Mouse (Mus musculus) large intestine, adult 2 months (tissue): ENCODE data around the gene Aff3. TPM values are rescaled to one million over a fixed set of nuclear protein-coding genes. Genes with fewer than 3 reads are reported as not detected.

Experiments
- DNase-seq: peaks from one replicate; pipeline ENCODE4 v3.0.0-alpha.2; 2012; ENCODE audit warnings: low read depth, low spot score
- WGBS: fragments of 180-500 bp; shearing (Covaris S2); methylation state at CpG from one replicate; pipeline ENCODE4 v1.1.7; 2018; 5-methylcytosine and 5-hydroxymethylcytosine counted together
- polyA plus RNA-seq: library from polyadenylated mRNA; depleted of rRNA; stranded (reverse); fragments of >200 nt; gene quantifications from 2 replicates; pipeline ENCODE4 v1.2.3, GENCODE M21; 2012; rRNA removed

Aff3 gene
- 1.4 and 2.2 TPM in 2 replicates for polyA plus RNA-seq

- no peak for DNase-seq
- WGBS = 80% methylated on average over 13 of the region's 13 CpGs
These were observed at the start of gene Aff3 for GRCm38 (mm10) chr1:38664777-38665176. Gene Aff3, minus strand, starts transcription at chr1:38664955.

DNA sequence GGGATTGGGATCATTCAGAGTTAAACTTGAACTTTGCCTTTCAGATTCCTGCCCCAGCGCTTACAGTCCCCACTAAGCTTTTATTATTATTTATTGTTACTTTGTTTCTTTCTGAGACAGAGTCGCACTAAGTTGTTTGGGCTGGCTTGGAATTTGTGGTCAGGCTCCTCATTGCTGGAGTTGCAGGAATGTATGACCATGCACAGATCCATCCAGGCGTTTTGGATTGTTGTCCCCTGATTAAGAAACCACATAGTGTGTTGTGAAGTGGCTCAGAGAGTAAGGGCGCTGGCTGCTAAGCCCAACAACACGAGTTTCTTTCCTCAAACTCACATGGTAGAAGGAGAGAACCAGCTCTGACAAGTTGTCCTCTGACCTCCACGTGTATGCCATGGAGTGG lies 35.9 kb upstream of the Aff3 start:
- no peak for DNase-seq
- WGBS = 37% methylated on average over 6 of the region's 6 CpGs

DNA sequence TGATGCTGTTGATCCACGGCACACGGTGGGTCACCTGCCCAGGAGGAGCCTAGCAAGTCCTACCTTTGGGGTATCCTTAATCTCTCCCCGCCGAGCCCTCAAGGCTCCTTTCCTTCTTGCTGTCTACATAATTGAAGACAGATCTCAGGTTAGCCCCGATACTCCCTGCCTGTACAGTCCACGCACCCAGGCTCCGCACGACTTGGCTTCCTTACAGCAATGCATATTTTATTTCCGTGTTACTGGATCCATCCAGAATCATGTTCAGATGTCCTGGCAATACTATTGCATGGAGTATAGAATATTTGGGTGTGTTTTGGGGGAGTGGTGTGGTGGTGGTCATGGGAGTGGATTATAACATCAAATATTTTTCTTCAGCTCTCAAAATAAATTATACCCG lies 34.5 kb upstream of the Aff3 start:
- 91% methylated on average over 10 of the region's 10 CpGs for WGBS
- DNase-seq = no peak

- DNase-seq = no peak
- 48% methylated on average over 15 of the region's 15 CpGs for WGBS
These were observed 31.3 kb upstream of the Aff3 start for GRCm38 (mm10) chr1:38695812-38696681.

DNA sequence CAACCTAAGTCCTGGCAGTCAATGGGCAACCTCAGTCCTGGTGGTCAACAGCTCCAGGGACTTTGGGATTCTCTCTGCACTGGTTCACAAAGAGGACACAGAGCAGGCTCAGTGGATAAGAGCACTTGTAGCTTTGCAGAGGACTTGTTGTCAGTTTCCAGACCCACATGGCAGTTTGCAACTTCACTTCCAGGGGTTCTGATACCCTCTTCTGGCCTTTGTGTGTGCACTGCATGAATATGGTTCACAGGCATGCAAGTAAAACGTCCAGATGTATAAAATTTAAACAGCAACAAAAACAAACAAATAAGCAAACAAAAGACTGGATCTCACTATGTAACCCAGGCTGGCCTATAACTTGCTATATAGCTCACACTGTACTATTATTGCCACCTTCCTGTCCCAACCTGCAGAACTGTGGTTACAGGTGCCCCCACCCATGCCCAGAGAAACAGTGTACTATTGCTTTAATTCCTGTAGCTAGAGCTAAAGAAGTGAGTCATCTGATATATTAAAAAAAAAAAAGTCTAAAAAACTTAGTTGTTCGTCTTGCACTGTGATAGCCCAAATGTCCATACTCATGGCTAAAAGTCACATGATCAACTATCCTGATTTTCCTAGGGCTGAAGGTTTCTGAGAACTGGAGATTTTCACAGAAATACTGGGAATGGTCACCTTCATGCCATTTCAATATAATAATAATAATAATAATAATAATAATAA lies 30.5 kb upstream of the Aff3 start:
- 55% methylated on average over 2 of the region's 2 CpGs for WGBS

DNA sequence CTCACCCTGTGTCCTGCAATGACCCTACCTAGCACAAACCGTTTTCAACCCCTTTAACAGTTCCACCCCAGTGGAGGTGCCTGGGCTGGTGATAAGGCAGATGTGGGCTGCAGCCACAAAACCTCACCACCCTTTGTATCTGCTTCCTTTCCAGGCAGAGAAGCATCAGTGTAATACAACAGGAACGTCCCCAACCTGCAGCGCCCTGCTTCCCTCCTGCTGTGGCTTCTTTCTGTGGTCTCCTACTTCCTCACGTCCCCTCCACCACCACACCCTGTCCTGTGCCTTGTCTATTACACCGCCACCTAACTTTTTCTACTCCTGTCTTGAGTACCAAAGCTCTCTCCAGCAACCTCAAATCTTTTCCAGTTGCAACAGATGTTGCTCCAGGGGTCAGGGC lies 29.4 kb upstream of the Aff3 start:
- 55% methylated on average over 5 of the region's 5 CpGs for WGBS
- DNase-seq = no peak

More for the DNA sequence above, 30.5 kb upstream of the Aff3 start:
- no peak for DNase-seq

DNA sequence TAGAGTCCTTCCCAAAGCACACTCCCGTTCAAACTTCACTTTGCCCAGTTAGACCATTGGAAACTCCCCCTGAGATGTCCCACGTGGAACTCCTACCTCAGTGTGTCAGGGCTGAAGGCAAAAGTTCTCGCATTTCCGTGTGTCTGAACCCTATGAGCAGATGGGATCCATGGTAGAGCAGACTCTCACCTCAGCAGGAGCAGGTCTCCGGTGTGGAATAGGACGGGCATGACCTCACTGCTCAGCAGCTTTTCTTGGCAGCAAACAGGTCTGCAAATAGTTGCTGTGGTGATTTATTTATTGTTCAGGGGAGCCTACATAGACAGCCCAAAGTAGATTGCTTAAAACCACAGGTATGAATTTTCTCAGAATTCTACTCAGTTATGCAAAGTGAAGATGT lies 25.7 kb upstream of the Aff3 start:
- WGBS = 70% methylated on average over 6 of the region's 6 CpGs
- DNase-seq = no peak

DNA sequence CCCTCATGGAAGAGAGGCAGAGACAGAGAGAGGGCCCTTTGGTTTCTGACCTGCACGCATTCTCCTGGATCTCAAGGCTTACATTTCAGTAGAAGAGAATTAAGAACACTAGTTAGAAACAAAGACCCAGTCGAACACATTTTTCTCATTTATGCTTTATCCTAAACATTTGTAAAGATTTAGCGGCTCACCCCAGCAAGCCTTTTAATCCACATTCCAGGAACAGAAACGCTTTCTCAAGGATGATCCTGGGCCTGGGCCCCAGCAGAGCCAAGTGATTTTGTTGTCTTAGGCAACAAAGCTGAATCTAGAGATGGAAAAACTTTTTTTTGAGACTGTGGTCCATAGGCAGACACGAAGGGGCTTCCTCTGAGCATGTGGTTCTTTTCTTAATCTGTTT lies 23.5 kb upstream of the Aff3 start:
- no peak for DNase-seq

GRCm38 (mm10) chr1:38685706-38686105 lies 21.0 kb upstream of the Aff3 start:
- DNase-seq = no peak
- 90% methylated on average over 5 of the region's 5 CpGs for WGBS

More for the DNA sequence above, 23.5 kb upstream of the Aff3 start:
- 69% methylated on average over 5 of the region's 5 CpGs for WGBS

DNA sequence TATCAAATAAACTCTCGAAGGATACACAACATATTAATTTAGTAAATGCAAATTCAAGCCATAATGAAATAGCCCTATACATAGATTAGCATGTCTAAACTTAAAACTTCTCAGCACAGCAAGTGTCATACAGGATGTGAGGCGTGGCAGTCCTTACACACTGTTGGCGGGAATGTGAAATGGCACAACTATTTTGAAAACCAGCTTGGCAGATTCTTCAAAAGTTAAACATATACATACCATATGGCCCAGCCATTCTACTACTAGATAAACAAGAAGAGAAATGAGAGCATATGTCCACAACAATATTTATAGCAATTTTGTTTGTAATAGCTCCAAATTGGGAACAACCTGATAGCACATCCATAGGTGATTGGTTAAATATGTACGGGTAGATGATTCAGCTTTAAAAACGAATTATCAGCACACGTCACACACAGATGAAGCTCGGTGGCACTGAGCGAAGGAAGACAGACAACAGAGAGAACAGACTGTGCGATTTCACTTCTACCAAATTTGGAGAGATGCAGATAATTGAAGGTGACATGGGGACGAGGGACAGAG lies 18.5 kb upstream of the Aff3 start:
- 82% methylated on average over 10 of the region's 10 CpGs for WGBS
- no peak for DNase-seq

- no peak for DNase-seq
- 69% methylated on average over 8 of the region's 8 CpGs for WGBS
These were observed 15.1 kb upstream of the Aff3 start for GRCm38 (mm10) chr1:38679890-38680289.

DNA sequence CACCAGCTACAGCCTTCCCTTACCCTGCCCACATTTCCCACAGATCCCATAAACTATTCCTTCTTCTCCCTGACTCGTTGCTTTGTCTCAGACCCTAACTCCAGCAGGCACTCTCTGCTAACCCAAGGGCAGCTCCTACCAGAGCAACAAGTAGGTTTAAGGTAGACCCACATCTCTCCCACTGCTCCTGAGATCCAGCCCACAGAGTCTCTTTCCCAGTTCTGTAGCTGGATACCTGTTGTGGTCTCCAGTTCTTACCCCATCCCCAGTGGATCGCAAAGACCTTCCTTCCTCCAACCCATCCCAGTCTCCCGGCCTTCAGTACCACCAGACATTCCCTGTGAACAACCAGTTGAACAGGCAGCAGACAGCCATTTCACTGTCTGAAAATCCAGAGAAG lies 7.0 kb upstream of the Aff3 start:
- no peak for DNase-seq
- 74% methylated on average over 3 of the region's 3 CpGs for WGBS

GRCm38 (mm10) chr1:38671019-38671418 lies 6.3 kb upstream of the Aff3 start:
- no peak for DNase-seq
- WGBS = 69% methylated on average over 5 of the region's 5 CpGs

- 85% methylated on average over 10 of the region's 10 CpGs for WGBS
These were observed 3.6 kb upstream of the Aff3 start for GRCm38 (mm10) chr1:38668327-38668726.

GRCm38 (mm10) chr1:38667892-38668291 lies 3.1 kb upstream of the Aff3 start:
- WGBS = 69% methylated on average over 9 of the region's 9 CpGs
- no peak for DNase-seq

More at GRCm38 (mm10) chr1:38668327-38668726, 3.6 kb upstream of the Aff3 start:
- no peak for DNase-seq

- WGBS = 70% methylated on average over 10 of the region's 10 CpGs
- no peak for DNase-seq
These were observed 2.0 kb upstream of the Aff3 start for GRCm38 (mm10) chr1:38666766-38667118.

DNA sequence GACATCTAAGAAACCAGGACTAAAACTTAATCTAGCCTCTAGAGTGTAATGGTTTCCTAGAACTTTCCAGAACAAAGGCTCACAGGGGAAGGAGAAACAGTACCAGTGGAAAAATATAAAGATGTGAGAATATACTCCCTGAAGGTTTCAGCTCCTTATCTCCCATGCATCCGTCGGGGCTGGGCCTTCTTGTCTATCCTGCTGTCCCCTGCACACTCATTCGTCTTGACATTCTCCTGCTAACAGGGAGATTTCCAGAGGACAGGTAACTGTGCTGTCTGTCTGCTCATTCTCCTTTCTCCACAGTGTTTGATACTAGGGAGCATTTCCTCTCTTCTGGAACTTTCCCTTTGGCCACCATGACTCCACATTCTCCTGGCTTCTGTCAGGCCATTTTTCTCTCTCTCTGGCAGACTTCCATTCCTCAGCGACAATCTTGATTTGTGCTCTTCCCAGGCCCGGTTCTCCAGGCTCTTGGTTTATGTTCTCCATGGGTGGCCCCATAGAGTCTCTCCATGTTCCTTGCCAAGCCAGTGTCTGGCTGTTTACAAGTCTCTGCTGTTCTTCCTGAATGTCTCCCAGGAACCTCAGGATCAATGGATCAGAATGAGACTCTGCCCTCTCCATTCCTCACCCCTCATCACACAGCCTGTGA lies 1.5 kb upstream of the Aff3 start:
- DNase-seq = no peak
- WGBS = 60% methylated on average over 5 of the region's 5 CpGs

DNA sequence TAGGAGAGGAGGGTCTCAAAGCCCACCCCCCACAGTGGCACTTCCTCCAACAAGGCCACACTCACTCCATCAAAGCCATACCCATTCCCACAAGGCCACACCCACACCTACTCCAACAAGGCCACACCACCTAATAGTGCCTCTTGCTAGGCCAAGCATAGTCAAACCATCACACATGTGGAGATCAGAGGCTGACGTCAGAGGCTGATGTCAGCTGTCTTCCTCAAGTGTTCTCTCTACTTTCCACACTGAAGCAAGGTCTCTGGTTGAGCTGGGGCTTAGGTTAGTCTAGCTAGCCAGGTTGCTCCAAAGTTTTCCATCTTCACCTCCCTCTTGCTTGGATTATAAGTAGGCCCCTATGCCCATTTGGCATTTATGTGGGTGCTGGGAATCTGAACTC lies 856 bp upstream of the Aff3 start:
- DNase-seq = no peak
- 64% methylated on average over 1 of the region's 1 CpGs for WGBS

DNA sequence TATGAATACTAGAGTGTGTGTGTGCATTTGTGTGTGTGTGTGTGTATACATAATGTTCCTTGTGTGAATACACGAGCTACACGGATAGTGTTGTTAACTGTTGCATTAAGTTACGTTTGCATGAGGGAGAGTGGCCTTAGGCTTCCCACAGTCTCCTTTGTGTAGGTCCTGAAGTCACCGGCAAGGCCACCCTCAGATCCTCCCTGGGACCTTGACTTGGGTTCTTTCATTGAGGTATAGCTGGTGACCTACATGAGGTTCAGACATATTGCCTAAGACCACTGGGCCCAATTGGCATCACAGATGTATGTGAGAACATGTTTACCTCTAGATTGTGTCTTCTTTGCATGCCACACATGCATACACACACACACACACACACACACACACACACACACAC lies 494 bp downstream of the Aff3 start:
- no peak for DNase-seq
- 80% methylated on average over 4 of the region's 4 CpGs for WGBS

- 65% methylated on average over 3 of the region's 3 CpGs for WGBS
- DNase-seq = no peak
These were observed 2.0 kb downstream of the Aff3 start for GRCm38 (mm10) chr1:38662616-38663193.
